Mouse (Mus musculus) frontal cortex, adult (tissue): ENCODE measurements at regions not wholly inside any gene's neighbourhood (a gene's known extent, or its start where the extent isn't known, plus 50 kb on each side); places are given as distances from the start of the nearest gene placed in this dataset.

Experiments used
- ATAC-seq: cut with Nextera tagmentation; 2 replicates; pipeline ENCODE4 v1.9.2; 2017; ENCODE audit warnings: mild to moderate bottlenecking, moderate library complexity, mixed read lengths; ENCODE audit not compliant: low TSS enrichment

- ATAC-seq = no peak
Measured at GRCm38 (mm10) chr6:54754810-54755209, 61.9 kb upstream of the Znrf2 start.

DNA sequence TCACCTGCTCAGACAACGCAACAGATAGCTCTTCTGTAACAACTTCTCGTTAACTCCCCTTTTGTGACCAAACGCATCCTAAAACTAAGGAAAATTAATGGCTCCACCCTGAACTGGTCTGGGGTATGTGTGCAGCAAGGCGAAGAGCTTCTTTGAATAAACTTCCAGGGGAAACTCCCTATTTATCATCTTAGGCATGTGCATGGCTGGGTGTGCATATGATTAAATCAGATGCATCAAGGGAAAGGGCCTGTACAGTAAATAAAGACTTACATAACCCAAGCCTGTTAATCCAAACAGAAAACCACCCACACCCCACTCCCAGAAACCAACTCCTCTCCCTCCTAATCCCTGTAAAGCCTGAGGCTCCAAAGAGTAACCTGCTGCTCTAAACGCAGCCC lies 59.2 kb upstream of the Znrf2 start:
- no peak for ATAC-seq

GRCm38 (mm10) chr6:54758112-54758511 lies 58.6 kb upstream of the Znrf2 start:
- ATAC-seq = peak; percentile 88

GRCm38 (mm10) chr6:54759263-54759662 lies 57.5 kb upstream of the Znrf2 start:
- ATAC-seq = no peak

DNA sequence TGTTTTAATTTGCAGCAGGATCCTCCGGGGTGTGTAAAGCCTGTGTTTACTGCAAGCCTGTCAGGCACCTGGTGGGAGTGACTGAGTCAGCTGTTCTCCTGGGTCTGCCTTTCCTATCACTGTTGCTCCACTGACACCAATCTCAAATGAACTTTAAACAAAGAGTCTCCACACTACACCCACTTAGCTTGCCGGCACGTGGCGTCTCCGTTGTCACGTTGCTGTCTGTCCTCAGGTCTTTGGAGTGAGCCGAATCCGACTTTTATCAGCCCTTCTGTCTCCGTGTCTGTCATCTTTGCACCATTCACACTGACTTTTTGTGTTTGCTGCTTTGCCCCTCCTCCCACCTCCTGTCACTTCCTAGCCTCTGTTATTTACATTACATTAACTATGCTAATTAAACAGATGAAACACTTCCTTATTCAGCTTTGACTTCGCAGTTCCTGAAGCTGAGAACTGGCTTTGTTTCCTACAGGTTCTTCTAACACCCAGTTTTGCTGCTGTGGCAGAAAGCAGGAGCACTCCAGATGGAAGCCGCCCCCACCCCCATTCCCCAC lies 56.7 kb upstream of the Znrf2 start:
- peak; percentile 72; the same call in 1 of the 2 replicates for ATAC-seq

- no peak for ATAC-seq
Measured at GRCm38 (mm10) chr6:54760541-54760940, 56.2 kb upstream of the Znrf2 start.

GRCm38 (mm10) chr6:54762021-54762420 lies 54.7 kb upstream of the Znrf2 start:
- ATAC-seq = no peak

DNA sequence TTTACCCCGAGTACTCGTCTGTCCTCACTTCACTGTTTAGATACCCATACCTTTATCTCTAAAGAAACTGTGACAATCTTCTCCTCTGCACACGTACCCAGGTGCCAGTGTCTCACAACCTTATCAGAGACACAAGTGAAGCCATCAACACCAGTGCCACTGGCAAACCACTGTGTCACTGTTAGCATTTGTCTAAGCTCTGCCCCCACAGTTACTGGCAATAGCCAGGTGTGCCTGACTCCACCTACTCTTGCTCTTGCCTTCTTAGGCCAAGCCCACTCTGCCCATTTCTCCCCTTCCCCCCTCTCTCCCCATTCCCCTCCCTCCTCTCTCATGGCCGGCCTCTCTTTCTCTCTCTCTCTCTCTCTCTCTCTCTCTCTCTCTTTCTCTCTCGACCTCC lies 54.2 kb upstream of the Znrf2 start:
- ATAC-seq = no peak

GRCm38 (mm10) chr6:54763669-54764068 lies 53.0 kb upstream of the Znrf2 start:
- no peak for ATAC-seq

DNA sequence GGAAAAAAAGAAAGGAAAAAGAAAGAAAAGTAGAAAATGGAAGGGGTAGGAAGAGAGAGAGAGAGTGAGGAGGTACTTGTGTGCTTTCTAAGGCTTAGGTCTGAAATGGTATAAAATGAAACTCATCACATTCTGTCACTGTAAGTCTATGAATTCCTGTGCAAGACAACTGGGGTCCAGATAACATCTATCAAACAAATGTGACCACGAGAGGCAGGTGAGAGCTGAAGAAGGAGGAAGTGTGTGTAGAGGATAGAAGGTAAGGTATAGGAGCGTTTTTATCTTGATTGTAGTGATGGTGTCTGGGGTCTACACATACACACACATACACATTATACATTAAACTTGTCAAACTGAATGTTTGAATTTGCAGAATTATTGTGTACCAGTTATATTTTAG lies 51.0 kb upstream of the Znrf2 start:
- ATAC-seq = no peak

DNA sequence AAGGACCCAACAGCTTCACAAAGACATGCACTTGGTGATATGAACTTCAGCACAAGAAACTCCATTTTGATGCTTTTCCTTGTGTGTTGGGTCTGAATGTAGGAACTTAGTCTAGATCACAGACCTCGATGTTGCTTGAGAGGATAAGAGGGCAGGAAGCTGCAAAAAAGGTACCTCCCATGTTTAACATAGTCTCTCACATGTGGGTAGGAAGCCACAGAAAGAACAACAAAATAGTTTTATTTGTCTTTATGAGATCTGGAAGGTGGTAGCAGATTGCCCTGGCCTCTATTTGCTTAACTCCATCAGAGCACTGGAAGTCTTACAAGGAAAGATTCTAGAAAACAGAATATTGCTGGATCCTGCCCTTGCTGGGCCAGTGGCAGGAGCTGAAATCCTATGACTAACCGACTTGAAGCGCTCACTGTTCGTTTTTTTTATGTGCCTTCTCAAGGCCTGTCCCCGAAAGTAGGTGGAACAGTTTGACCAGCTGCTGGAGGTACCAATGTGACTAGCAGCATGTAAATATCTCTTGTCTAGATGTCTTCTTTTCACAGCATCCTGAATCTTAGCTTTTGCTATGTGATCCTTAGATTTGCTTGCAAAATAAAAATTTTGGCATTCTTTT lies 50.1 kb upstream of the Znrf2 start:
- ATAC-seq = peak; percentile 57; the same call in 1 of the 2 replicates
